Mouse (Mus musculus) testis, adult 2 months (tissue): ENCODE results near the gene Pold2. TPM values are rescaled to one million over a fixed set of nuclear protein-coding genes. Genes with fewer than 3 reads are reported as not detected.
A peak's percentile ranks its signal among the peaks of the same experiment; 100 is the strongest.
"Not testable (repeated sequence)": the region's sequence is repeated elsewhere in the genome, so short reads cannot be mapped to it uniquely, and the experiment has no call there.

Experiments
- H3K27ac ChIP-seq: fragments of 200-500 bp; 2 replicates; pipeline ENCODE4 v1.5.1; 2012; ENCODE audit warnings: low read depth, low read length; ENCODE audit not compliant: control insufficient read depth, insufficient read depth
- H3K27me3 ChIP-seq: fragments of 200-500 bp; 2 replicates; pipeline ENCODE4 v1.6.1; 2012; ENCODE audit warnings: mild to moderate bottlenecking, low read length, moderate library complexity; ENCODE audit not compliant: control insufficient read depth, insufficient read depth
- H3K36me3 ChIP-seq: fragments of 200-500 bp; 2 replicates; pipeline ENCODE4 v1.6.1; 2012; ENCODE audit warnings: mild to moderate bottlenecking, low read length; ENCODE audit not compliant: control insufficient read depth, insufficient read depth
- H3K4me1 ChIP-seq: fragments of 200-500 bp; 2 replicates; pipeline ENCODE4 v1.6.1; 2012; ENCODE audit warnings: low read length; ENCODE audit not compliant: control insufficient read depth, insufficient read depth
- H3K4me3 ChIP-seq: fragments of 200-500 bp; 2 replicates; pipeline ENCODE4 v1.5.1; 2012; ENCODE audit warnings: low read depth, mild to moderate bottlenecking, low read length, moderate library complexity, mixed read lengths; ENCODE audit not compliant: control insufficient read depth
- CTCF ChIP-seq: fragments of 200-500 bp; IDR thresholded peaks from 2 replicates; pipeline ENCODE4 v1.5.1; 2012; ENCODE audit warnings: low read depth, mild to moderate bottlenecking, inconsistent platforms, low read length, moderate library complexity; ENCODE audit not compliant: control insufficient read depth, insufficient read depth, insufficient replicate concordance
- POLR2A ChIP-seq: fragments of 200-500 bp; IDR thresholded peaks from 2 replicates; pipeline ENCODE4 v1.6.1; 2012; ENCODE audit warnings: low read depth, mild to moderate bottlenecking, inconsistent platforms, low read length, moderate library complexity; ENCODE audit not compliant: control insufficient read depth
- polyA plus RNA-seq: library from polyadenylated mRNA; depleted of rRNA; stranded (reverse); fragments of >200 nt; gene quantifications from 2 replicates; pipeline ENCODE4 v1.2.3, GENCODE M21; 2012

The Pold2 gene
- polyA plus RNA-seq, 1 experiment = 88.8 TPM

GRCm38 (mm10) chr11:5898531-5898930, 20.4 kb upstream of the Pold2 start, which contains the start of gene Myl7:
Gene Myl7, minus strand, starts transcription at chr11:5898782.
- H3K27me3 ChIP-seq = no peaks in the 10 kb centered on the region
- H3K4me3 ChIP-seq = peak within 1 kb of the TSS; percentile 7; the same call in 1 of the 2 replicates
- TF ChIP-seq CTCF = no peak
- no peak for TF ChIP-seq POLR2A

GRCm38 (mm10) chr11:5897839-5898238, 19.7 kb upstream of the Pold2 start:
- TF ChIP-seq CTCF = no peak
- TF ChIP-seq POLR2A = no peak
- Histone ChIP-seq H3K4me1 (peaks cover 23% of the 10 kb centered on the region), H3K4me3 (peak overlapping the region; percentile 7; the same call in 1 of the 2 replicates), H3K27me3 (no peaks in the 10 kb centered on the region), H3K36me3 (no peaks in the 10 kb centered on the region), H3K27ac (no peak overlapping the region)

More at GRCm38 (mm10) chr11:5898531-5898930, 20.4 kb upstream of the Pold2 start, which contains the start of gene Myl7:
- Histone ChIP-seq H3K36me3 (no peaks in the 10 kb centered on the region), H3K4me1 (peaks cover 26% of the 10 kb centered on the region), H3K27ac (no peak within 1 kb of the TSS)

GRCm38 (mm10) chr11:5897230-5897629, 19.1 kb upstream of the Pold2 start:
- Histone ChIP-seq H3K27ac (no peak overlapping the region), H3K4me1 (peaks cover 18% of the 10 kb centered on the region), H3K4me3 (peak overlapping the region; percentile 7; the same call in 1 of the 2 replicates)

GRCm38 (mm10) chr11:5893807-5894206, 15.7 kb upstream of the Pold2 start:
- no peak for TF ChIP-seq POLR2A
- no peak for TF ChIP-seq CTCF
- Histone ChIP-seq H3K4me1 (peaks cover 11% of the 10 kb centered on the region), H3K27me3 (no peaks in the 10 kb centered on the region), H3K4me3 (no peak overlapping the region), H3K27ac (no peak overlapping the region), H3K36me3 (no peaks in the 10 kb centered on the region)

More at GRCm38 (mm10) chr11:5897230-5897629, 19.1 kb upstream of the Pold2 start:
- TF ChIP-seq POLR2A (no peak), CTCF (no peak)
- Histone ChIP-seq H3K27me3 (no peaks in the 10 kb centered on the region), H3K36me3 (no peaks in the 10 kb centered on the region)

GRCm38 (mm10) chr11:5892810-5893368, 14.8 kb upstream of the Pold2 start:
- no peak overlapping the region for H3K4me3 ChIP-seq
- no peaks in the 10 kb centered on the region for H3K27me3 ChIP-seq
- no peak for TF ChIP-seq CTCF
- TF ChIP-seq POLR2A = no peak
- H3K36me3 ChIP-seq = no peaks in the 10 kb centered on the region
- peaks cover 5% of the 10 kb centered on the region for H3K4me1 ChIP-seq
- H3K27ac ChIP-seq = no peak overlapping the region

GRCm38 (mm10) chr11:5892151-5892591, 14.1 kb upstream of the Pold2 start:
- Histone ChIP-seq H3K4me3 (no peak overlapping the region), H3K36me3 (no peaks in the 10 kb centered on the region), H3K4me1 (no peaks in the 10 kb centered on the region), H3K27ac (no peak overlapping the region), H3K27me3 (no peaks in the 10 kb centered on the region)
- TF ChIP-seq CTCF (no peak), POLR2A (no peak)

GRCm38 (mm10) chr11:5888563-5888962, 10.5 kb upstream of the Pold2 start:
- not testable (repeated sequence) for H3K27ac ChIP-seq, H3K36me3 ChIP-seq, H3K4me3 ChIP-seq, H3K27me3 ChIP-seq, H3K4me1 ChIP-seq
